Mouse (Mus musculus) hindbrain, embryonic 11.5 days (tissue): ENCODE data around the gene Cacna1i. TPM values are rescaled to one million over a fixed set of nuclear protein-coding genes. Genes with fewer than 3 reads are reported as not detected.

Experiments used
- polyA plus RNA-seq: library from polyadenylated mRNA; unstranded; fragments of >200 nt; fragmentation: Nextera tagmentation; extraction: Ambion mirVana; gene quantifications from 2 replicates; pipeline ENCODE4 v1.2.1, GENCODE M21; 2014

Cacna1i gene
- polyA plus RNA-seq, 1 experiment from 2014 or later: 0.74 TPM

Other genes starting within 250 kb of the Cacna1i start
- gene Syngr1, start 195.9 kb upstream of the Cacna1i start, polyA plus RNA-seq: 7.3 and 8.9 TPM in 2 replicates
- gene Rpl3, start 195.4 kb upstream of the Cacna1i start, polyA plus RNA-seq: 1,014 and 1,045 TPM in 2 replicates
- gene Tab1, start 154.1 kb upstream of the Cacna1i start, polyA plus RNA-seq: 21.6 and 24.7 TPM in 2 replicates
- gene Mgat3, start 113.5 kb upstream of the Cacna1i start, polyA plus RNA-seq: 9.6 and 9.8 TPM in 2 replicates
- 38.5 and 39.1 TPM in 2 replicates for gene Mief1, start 53.2 kb upstream of the Cacna1i start, polyA plus RNA-seq
- gene AC140267.1, start 51.4 kb upstream of the Cacna1i start, polyA plus RNA-seq: not detected in 2 replicates
- gene Atf4, start 32.1 kb upstream of the Cacna1i start, polyA plus RNA-seq: 140 and 145 TPM in 2 replicates
- gene Rps19bp1, start 22.9 kb upstream of the Cacna1i start, polyA plus RNA-seq: 68.0 and 71.4 TPM in 2 replicates